Mouse (Mus musculus) cerebellum, adult 11-12 months (tissue): ENCODE results near the gene Dock7.

ENCODE experiments used
- DNase-seq: peaks from one replicate; pipeline ENCODE4 v3.0.0; 2022

The Dock7 gene

GRCm38 (mm10) chr4:99119051-99119450, 1.7 kb downstream of the Dock7 start:
- no peak for DNase-seq

DNA sequence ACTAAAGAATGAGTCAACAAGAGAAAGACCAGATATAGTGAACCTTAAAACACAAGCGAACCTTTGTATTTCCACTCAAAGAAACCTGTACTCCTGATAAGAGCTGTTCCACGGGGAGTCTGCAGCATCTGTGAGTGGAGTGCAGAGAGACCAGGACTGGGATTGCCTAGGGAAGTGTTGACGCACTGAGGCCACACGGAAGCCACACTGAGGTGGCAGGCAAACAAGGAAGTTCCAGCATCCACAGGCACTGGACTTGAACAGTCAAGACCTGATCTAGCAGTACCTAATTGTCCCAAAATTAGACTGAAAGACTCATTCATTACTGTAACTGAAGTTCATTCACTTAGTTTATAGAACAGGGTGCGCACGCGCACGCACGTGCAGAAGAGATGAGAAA, 4.9 kb downstream of the Dock7 start:
- no peak for DNase-seq

DNA sequence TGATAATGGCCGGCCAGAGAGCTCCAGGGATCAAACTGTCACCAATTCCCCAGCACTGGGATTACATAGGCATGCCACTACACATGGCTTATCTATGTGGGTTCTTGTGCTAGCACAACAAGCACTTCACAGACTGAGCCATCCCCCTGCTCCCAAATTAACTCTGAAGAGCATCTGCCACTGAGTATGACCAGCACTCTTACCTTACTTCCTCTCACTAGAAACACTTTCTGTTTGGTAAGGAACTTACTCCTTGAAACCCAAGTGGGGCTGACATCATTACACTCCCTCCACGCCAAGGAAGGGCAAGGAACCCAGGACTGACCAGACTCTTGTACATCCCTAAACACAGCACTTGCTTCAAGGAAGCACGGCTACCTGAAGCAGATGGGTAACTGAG, 9.0 kb downstream of the Dock7 start:
- no peak for DNase-seq

- DNase-seq = no peak
Measured at GRCm38 (mm10) chr4:99108817-99109216, 11.9 kb downstream of the Dock7 start.

- no peak for DNase-seq
Measured at GRCm38 (mm10) chr4:99102846-99103245, 17.9 kb downstream of the Dock7 start.

DNA sequence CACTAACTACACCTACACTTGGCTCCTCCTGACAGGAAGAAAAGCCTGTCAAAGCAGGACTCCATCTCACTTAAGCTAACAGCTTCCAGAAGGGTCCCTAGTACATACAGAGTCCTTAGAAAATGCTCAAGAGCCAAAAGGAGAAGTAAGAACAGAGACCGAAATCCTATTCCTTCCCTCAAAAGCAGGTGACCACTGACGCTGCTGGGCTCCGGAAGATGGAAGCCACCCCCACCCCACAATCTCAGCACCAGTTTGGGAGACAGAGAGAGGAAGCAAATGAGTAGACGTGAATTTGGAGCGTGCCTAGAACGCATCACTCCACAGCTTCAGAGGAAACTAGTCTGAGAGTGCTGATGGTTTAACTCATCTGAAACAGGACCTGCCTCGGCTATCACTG, 20.0 kb downstream of the Dock7 start:
- DNase-seq = no peak

GRCm38 (mm10) chr4:99091777-99092176, 28.9 kb downstream of the Dock7 start:
- no peak for DNase-seq

DNA sequence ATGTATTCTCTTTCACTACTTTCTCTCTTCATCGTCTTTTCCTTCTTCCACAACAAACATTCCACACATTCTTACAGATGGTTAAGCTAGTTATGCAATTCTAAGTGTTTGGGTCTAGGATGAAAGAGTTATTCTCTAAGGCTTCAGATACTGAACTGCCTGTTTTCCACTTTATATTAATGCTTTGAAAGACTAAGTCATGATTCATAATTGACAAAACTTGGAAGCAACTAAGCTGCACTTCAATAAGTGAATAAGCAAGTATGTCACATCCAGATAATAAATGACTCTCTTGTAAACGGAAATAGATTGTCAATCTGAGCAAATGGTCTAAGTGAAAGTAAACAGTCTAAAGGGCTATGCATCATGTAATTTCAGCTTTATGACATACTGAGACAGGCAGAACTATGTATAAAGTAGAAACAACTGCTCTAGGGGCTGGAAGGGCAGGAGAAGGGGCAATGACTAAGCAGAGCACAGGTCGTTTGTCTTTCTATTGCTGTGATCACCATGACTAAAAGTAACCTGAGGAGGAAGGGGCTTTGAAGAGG, 29.5 kb downstream of the Dock7 start:
- no peak for DNase-seq

- DNase-seq = no peak
Measured at GRCm38 (mm10) chr4:99087760-99088485, 32.8 kb downstream of the Dock7 start.

DNA sequence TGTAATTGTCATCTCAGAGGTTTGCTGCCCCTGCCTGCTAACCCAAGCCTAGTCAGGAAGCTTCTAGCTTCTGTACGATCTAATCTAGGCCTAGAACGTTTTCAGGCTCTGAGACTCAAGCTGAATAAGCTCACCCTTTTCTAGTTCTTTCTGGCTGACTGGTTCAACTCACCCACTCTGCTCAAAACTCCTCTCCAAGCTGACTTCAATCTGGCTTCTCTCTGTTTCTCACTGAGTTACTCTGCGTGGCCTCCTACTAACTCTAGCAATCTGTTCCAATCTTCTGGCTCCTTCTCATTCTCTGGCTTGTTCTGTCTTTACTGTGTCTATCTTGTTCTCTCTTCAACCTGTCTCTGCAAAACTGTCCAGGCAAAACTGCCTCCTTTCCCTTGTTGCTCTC, 36.9 kb downstream of the Dock7 start:
- no peak for DNase-seq

- no peak for DNase-seq
Measured at GRCm38 (mm10) chr4:99081169-99081568, 39.5 kb downstream of the Dock7 start.

DNA sequence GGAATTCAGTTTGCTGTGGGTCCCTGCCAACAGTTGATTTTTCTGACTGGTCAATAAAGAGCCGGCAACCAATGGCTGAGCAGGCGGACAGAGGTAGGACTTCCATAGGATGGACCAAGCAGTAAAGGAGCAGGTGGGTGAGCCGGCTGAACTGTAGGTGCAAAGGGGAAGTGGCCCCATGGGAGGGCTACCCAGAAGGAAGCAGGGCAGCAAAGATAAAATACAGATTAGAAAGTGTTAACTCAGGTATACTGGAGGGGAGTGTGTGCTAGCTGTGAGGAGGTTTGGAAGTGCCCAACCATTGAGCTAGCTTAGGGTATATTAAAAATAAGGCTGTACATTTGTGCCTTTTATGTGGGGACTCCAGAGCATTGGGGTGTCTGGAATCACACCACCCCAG, 42.7 kb downstream of the Dock7 start:
- DNase-seq = no peak

- no peak for DNase-seq
Measured at GRCm38 (mm10) chr4:99068806-99069205, 51.9 kb downstream of the Dock7 start.

DNA sequence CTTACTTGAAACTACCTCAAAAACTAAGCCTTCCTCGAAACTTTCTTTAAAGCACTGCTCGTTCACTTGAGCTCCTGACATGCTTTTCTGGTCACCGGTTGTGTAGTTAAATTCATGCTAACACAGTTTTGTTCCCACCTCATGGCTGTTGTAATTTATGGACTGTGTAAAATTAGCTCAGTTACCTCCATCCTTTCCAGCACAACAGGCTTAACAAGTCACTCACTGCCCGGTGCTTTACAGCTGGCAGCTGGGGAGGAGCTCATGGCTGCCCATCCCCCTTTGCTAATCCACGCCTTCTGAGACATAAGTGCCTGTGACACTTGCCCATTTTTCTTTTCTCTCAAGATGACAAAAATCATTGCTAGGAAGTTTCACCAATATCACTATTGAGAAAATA, 56.2 kb downstream of the Dock7 start:
- DNase-seq = no peak

GRCm38 (mm10) chr4:99048581-99048980, 72.1 kb downstream of the Dock7 start:
- no peak for DNase-seq

GRCm38 (mm10) chr4:99046471-99046870, 74.2 kb downstream of the Dock7 start:
- no peak for DNase-seq

DNA sequence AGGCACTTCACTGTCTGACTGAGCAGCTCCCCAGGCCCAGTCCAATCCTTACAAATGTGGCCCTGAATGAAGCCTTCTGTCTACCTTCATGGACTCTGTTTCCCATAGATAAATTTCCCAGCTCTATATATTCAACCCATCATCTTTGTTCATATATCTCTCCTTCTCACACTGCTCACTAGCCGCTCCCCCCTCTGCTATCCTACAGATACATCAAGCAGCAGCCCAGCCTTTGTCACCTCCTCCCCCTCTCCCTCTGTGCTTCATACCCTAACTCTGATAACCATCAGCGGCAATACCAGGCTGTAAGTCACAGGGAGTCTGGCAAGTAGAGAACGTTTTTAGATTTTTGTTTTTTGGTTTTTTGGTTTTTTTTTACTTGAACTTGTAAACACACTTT, 75.9 kb downstream of the Dock7 start:
- no peak for DNase-seq

GRCm38 (mm10) chr4:99032921-99033320, 87.8 kb downstream of the Dock7 start:
- DNase-seq = no peak

- no peak for DNase-seq
Measured at GRCm38 (mm10) chr4:99030686-99031085, 90.0 kb downstream of the Dock7 start, which contains the start of gene Angptl3. Gene Angptl3, plus strand, starts transcription at chr4:99030954.

GRCm38 (mm10) chr4:99028377-99028776, 92.3 kb downstream of the Dock7 start:
- DNase-seq = no peak

GRCm38 (mm10) chr4:99022221-99022620, 98.5 kb downstream of the Dock7 start:
- DNase-seq = no peak

DNA sequence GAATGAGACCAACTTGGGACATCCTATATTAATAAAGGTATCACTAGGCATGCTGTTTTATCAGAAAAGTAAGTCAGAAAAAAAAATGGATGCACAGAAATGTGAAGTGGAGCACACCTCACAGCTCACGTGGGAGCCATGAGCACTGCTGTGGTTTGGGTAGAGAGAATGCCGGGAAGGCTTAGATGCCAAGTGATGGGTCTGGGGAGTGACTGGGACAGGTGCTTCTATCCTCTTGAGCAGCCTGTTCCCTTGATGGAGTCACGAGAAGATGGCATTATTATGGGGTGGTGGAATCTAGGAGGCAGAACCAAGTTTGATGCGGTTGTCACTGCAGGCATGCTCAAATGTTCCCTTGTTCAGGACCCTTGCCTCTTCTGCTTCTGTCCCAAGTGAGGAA, 109.7 kb downstream of the Dock7 start:
- no peak for DNase-seq

DNA sequence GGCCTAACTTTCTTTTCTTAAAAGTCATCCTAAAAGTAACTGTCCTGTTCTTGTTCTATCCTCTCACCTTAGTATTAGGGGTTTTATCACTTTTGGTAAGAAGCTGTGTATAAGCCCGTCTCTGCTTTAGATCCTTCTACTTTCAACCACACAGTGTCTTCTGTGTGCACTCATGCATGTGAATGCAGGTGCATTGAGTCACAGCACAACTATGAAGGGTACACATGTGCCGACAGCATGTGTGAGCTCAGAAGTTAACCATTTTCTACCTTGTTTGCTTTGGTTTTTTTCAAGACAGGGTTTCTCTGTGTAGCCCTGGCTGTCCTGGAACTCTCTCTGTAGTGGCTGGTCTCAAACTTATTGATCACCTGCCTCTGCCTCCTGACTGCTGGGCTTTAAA, 114.4 kb downstream of the Dock7 start:
- no peak for DNase-seq

- no peak for DNase-seq
Measured at GRCm38 (mm10) chr4:99005574-99005973, 115.1 kb downstream of the Dock7 start.

DNA sequence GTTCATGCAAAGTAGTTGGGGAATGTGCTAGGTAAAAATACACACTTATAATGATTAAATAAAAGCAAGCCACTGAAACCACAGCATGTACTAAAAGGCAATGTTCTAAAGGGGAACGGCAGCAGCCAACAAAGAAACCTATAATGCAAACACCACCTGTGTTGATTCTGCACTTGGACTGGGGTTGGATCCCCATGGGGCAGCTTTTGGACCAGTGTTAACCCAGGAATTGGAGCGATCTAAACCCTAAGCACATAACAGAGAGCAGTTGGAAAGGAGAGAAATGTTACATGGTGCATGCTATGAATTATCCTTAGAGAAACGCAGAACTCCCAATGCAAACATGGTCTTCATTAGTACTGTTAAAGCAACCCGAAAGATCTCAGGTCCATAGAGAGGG, 127.2 kb downstream of the Dock7 start:
- DNase-seq = no peak
